Mouse (Mus musculus): ENCODE results near the gene Aasdh.

Gene Aasdh

DNA sequence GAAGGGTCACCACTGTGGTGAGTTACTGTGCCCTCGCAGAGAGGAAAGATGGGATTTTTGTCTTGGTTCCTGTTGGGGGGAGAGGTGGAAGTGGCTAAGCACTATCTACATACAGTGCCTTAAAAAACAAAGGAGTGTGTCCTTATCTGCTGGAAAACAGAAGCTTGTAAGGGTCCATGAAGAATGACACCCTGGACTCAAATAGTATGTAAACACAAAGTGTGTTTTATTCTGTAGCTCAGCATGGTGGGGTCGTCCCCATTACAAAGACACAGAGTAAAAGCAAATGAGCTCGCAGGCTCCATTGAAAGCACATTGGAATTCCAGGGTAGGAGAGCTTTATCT is 813 bp upstream of the Aasdh start:
- DNase-seq = no peak

DNA sequence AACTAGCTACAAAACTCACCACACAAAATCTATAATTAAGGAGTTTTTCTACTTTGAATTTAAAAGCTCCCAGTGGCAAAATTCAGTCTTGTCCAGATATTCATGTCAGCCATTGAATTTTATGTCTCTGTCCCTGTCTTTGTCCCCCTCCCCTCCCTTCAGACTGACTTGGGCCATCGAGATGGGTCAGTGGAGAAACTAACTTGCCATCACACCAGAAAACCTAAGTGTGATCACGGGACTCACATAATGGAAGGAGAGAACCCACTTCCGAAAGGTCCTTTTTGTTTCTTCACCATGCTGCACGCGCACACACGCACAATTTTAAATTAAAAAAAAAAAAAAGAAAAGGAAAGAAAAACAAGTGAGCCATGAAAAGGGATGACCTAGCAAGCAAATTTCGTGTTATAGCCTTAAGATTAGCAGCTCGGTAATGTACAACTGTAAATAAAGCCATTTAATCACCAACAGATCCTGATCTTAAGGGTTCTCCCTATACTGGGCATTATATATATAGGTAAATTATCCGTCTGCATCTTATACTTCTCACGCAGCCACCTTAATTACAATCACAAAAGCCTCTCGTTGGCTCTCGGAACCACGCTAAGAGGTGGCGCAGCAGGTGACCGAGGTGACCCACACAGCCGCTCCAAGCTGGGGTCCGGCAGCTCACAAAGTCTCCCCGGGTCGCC is 455 bp downstream of the Aasdh start:
- no peak for DNase-seq

DNA sequence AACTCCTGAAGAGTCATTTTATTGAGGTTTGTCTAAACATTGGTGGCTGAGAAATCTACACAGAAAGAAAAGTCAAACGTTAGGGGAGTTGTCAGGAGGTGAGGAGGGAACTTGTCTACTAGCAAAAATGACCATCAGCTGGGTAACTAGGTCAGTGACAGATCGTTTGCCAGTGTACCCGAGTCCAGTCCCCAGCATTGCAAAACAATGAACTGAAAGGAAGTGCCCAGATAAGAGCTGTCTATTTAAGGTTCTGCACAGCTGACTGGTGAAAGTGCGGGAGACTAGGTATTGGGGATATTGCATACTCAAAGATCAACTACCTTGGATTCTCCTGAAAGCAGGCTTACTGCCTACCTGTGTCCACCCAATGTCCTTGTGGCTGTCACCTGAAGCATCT is 3.2 kb downstream of the Aasdh start:
- DNase-seq = no peak

DNA sequence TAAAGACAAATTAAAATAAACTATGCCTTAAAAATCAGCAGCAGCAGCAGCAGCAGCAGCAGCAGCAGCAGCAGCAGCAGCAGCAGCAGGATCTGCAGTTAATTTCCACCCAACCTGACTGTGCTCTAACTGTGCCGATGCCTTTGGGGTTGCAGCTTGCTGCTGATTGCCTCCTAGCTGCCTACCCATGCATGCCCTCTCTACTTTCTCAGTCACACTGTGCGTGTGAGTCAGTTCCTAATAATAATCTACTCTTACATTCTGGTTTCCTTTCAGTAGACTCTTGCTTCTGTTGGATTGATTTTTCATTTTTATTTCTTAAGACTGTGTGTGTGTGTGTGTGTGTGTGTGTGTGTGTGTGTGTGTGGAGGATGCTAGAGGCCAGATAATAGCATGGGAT is 12.2 kb downstream of the Aasdh start:
- no peak for DNase-seq

DNA sequence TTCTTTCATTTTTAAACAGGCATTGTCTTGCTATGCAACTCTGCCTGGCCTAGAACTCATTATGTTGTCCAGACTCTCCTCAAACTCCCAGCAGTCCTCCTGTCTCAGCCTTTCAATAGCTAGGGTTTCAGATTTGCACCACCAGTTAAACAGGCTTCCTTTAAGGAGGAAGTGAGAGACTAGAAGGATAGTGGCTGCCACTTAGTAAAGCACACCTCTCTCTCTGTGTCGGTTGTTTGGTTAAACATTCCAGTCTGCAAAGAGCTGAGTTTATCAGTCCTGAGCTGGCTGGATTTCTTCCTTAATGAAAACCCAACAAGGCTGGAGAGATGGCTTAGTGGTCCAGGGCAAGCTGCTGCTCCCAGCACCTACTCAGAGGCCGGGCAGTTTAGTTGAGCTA is 12.7 kb downstream of the Aasdh start:
- no peak for DNase-seq

DNA sequence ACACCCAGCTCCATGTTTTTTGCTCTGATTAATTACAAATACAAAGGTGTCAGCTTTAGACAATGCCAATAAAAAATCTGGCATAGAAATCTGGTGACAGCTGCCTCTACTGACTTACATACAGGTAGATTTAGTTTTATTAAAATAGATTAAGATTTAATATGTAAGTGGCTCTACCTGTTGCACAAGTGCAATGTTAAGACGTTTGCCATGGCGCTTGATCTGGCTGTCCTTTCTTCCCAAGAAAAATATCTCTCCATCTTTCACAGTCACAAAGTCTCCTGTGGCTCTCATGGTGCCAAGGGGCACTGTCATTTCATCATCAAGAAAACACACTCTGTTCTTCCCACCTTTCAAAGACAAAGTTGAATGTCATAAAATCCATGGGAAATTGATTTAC is 18.3 kb downstream of the Aasdh start:
- DNase-seq = no peak

DNA sequence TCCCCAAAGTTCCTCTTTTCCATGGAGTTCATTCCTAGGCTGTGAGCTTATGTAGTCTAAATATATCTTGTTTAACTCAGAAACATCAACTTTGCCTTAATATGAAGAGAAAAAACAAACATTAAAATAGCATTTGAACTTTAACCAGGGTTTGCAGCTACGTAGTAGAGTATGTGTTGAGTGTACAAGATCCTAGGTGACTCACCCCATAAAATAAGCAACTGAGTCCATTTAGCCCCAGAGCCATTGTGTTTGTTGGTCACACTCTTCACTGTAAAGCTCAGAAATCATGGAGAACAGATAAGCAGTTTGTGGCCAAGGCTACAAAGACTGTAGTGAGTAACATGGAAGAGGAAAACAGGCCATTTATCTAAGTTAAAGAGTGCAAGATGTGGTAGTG is 21.2 kb downstream of the Aasdh start:
- no peak for DNase-seq

DNA sequence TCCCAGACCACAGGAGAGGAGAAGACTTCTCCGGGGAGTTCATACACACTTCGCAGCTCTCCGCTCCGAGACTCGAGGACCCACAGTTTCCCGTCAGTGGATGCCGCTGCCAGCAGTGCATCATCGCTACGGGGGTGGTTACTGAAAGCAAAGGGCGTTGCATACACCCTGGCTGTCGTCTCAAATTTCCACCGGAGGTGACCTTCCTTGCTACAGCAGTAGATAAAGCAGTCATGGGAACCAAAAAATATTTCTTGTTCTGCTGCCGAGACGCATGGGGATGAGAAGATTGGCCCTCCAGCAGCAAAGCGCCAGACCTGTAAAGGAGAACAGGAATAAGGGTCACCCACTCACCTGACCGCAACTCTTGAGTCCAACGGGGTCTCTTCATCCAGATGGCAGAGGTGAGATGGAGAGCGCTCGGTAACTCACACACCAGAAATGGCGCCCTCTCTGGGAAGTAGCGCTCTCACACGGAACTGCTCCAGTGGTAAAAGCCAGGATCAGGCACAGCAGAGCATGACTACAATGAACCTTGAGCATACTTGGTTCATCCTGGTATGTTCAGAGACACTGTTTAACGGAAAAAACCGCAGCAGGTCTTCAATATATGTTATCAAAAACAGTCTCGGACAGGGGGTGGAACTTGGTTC is 29.1 kb downstream of the Aasdh start:
- DNase-seq = no peak

DNA sequence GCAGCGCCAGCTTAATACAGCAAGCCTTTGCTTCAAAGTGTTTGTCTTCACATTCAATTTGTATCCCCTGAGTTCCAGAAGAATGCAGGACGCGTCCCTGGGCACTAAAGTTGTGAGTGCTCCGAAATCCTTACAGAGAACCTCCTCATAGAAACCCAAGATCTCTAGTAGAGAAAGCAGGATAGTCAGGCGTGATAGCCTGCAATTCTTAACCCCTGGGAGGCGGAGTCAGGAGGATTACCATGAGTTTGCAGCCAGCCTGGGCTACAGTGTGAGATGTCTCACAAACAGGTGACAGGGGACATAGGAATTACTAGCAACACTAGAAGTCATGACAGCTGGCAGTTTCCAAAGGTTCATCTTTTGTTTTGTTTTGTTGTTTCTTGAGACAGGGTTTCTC is 35.8 kb downstream of the Aasdh start:
- no peak for DNase-seq

DNA sequence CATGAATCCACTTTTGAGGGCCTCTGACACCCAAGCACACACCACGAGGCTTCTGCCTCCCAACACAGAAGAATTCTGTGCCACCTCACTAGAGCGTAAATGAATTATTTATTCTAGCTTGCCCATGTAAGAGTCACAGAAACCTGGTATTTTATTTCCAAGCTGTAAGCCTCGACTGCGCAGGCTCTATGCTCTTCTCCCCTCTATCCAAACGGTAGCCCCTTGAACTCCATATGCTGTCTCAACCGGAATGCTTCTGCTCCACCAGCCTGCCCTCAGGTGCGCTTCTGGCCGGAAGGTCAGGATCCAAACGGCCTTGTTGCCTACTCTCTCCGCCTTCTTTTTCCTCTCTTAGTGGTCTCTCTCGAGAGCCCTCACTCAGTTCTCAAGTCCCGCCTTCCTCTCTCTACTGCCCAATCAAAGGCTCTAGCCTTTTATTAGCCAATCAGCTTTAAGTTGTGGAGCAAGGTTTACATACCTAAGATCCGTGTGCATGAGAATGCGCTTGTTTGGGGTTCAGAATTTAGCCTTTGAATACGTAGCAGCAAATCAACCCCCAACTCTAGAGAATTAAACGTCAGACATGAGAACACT is 36.5 kb downstream of the Aasdh start:
- DNase-seq = no peak

DNA sequence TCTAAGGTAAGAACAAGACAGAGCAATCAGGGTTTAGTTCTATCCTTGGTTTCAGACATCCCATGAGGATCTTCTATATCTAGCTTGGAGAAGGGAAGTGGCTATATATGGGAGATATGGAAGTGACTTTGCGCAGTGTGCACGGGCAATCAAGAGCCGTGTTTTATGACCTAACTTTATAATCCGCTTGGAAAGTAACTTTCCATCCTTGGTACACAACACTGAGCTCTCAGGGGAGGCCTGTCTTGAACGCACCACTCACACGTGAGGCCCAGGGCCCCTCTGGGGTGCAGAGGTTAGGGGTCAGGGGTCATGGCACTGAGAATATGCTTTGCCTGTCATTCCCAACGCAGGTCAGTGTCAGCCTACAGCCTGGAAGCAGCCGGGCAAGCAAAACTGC is 38.5 kb downstream of the Aasdh start:
- no peak for DNase-seq

DNA sequence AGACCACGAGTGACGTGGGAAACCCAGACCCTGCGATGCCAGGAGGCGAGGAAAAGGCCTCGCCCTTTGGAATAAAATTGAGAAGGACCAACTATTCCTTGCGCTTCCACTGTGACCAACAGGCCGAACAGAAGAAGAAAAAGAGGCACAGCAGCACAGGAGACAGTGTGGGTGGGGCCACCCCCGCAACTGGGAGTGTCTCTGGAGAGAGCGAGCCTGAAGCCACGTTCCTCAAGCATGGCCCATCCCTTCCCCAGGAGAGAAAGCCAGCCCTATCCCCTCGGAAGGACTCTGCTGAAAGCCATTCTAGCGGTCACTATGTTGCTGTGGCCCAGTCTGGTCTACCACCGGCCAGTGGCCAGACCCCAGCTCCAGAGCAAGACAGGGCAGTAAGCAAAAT is 46.9 kb downstream of the Aasdh start:
- DNase-seq = no peak

DNA sequence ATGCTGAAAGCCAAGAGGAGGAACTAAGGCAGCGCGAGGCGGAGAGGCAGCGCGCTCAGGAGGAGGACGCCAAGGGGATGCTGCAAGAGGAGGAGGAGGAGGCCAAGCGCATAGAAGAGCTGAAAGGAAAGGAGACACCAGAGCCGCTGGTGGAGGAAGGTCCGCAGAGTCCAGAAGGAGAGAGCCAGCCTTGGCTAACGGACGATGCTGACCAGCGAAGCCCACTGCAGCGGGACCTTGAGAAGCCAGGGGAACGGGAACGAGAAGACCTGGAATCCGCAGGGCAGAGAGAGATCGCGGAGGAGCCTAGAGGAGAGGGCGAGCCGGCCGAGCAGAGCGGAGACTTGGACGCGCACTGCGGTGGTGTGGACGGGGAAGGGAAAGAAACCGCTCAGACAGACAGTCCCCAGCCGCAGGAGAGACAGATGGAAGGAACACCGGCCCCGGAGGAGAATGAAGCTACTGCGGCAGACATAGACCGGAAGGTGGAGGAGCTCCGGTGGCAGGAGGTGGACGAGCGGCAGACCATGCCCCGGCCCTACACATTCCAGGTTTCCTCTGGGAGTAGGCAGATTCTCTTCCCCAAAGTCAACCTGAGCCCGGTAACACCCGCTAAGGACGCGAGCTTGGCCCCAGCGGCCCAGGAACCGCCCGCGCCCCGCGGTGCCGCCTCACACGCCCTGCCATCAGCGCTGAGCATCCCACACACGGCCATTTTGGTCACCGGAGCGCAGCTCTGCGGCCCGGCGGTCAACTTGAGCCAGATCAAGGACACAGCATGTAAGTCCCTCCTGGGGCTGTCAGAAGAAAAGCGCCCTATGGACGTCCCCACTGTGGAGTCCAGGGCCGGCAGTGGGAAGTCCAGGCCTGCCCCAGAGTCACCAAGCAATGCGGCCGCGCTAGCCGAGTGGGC is 48.0 kb downstream of the Aasdh start:
- DNase-seq = no peak

DNA sequence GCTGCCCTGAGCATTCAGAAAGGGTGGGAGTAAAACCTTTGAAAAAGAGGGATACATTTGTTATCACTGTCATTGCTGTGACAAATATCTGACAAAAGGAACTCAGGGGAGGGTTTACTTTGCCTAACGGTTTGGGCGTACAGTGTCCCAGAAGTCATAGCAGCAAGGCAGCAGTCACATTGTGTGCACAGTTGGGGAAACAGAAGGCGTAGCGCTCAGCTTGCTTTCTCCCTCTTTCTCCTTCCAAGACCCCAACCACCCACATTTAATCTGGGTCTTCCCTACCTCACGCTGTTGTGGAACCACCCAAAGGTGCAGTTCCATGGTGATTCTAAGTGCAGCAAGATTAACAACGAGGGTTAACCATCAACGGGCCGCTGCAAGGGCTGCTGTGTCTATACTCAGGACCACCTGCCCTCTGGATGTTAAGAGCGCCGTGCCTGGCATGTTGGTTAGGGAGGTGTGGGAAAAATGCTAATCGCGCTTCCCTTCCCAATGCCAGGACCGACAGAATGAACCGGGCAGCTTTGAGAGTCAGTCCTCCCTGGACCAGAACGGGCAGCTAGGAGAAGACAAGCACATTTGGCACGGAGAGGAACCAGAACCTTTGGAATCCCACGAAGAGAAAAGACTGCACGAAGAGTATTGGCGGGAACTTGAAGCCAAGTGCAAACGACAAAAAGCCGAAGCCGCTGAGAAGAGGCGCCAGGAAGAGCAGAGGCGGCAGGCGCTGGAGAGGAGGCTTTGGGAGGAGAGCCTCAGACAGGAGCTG is 49.3 kb downstream of the Aasdh start:
- no peak for DNase-seq

DNA sequence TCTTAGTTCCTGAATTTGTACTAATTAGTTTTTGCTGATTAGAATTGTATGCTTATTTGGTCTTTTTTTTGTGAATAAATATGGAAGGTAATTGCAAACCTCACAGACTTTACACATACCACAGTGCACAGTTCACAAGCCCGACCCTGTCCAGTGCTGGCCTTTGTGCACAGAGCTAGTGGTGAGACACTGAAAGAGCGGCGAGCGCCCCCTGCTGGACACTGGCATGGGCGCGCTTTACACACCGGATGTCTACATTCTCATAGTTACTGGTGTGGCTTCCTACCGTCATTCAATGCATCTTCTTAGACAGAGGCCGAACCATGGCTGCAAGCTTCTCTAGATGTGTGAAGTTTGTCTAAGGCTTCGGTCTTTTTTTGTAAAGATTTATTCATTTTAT is 51.8 kb downstream of the Aasdh start:
- DNase-seq = peak; percentile 80

DNA sequence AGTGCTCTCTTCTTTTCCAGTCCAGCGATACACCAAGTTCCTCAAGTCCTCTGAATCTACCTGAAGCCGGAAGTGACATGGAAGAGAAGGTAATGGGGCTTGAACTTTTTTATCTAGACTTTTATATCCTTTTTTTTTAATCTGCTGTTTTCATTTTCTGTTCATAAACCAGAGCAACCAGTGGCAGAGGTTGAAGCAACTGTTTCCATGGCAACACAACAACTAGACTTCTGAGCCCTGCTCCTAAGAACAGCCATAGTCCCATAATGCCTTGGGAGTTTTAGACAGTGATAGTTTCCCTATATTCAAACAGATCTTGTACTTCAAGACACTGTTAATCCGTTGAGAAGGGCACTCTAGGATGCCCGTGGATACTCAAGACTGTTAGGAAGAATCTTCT is 54.0 kb downstream of the Aasdh start:
- DNase-seq = no peak

DNA sequence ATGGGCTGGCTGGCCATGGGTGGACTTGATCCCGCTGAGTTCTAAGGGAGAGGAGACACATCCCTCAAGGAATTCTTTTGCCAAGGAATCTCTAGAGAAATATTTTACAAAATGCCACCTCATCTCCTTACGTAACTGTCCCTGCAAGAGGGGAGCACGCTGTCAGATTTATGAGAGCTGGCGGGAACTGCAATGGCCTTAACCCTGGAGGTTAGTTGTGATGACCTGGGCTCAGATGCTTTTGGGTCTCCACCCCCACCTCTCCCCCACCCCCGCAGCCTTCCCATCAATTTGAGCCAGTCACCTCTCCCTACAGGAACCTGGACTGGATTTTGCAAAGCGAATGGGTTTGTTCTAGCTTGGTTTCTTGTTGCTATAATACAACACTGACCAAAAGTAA is 58.2 kb downstream of the Aasdh start:
- DNase-seq = no peak

DNA sequence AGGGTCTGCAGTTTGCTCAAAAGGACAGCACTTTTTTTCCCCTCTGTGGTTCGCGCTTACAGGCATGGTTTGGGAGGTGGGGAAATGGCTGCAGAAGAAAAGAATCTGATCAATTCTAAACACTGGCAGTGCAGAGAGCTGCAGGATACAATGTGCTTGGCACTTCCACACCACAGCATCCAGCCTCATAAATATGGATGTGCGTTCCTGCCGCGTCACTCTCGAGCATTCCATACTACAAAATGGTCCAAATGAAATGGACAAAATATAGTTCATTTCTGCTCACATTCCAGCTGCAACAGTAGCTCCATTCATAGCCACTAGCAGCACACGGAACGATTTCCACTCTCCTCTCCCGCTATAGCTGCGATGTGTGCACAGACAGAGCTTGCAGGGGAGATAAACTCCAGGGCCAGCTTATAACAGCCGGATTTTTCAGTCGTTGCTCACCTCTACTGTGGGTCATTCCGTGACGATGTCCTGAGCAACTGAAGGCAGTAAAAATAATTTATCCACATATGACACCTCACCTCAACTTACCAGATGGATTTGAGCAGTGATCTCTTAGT is 60.6 kb downstream of the Aasdh start:
- no peak for DNase-seq

DNA sequence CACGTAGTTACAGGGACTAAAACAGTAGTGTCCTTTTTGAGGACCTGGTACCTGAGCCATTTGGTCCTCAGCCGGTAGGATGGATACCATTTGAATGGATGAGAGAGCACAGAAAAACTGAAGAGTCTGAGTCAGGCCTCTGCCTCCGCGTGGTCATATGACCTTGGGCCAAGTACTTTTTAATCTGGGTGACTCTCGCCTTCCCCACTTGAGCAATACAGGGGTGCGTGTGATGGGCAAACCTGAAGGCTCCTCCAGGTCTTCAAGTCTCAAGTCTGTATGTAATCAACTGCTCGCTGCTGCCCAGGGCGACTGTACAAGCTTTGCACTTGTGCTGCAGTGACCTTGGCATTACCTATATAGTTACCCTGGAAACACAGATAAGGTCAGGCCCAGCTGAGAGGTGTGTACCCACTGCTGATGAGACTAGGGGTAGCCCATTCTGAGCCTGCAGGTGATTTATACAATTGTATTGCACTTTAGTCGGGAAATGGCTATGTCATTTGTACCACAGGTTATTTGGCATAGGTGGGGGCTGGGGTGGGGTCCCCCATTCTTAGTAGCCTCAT is 61.4 kb downstream of the Aasdh start:
- DNase-seq = no peak

DNA sequence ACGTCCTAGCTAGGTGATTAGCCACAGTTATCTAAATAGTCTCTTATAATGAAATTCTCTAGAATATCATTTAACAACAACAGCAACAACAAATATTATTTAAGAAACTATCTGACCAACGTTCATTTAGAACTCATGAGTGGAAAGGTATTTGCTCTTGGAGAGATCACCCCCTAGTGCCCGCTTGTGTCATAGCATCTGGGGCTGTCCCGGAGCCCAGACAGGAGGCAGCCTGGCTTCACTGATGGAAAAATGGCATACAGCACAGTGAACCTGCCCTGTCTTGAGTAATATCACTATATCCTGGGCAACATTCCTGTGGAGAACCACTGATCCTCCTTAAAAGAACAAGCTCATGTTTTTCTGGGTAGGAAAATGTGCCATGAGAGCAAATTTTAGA is 61.9 kb downstream of the Aasdh start:
- peak; percentile 67 for DNase-seq

DNA sequence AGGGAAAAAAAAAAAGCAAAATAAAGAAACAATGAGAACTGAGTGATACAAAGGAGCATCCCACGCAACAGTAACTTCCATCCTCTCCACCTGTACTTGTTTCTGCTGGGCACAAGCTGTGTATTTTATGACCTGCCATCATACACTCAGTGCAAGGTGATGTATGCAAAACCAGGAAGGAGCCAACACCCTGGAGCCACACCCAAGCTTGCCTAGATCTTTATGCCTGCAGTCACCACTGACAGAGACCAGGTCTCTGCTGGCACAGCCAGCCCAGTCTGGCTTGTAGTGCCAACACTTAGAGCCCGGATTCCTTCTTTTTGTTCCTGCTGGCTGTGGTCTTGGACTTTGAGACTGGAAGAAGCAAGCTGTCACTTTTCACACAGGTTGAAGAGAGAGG is 63.5 kb downstream of the Aasdh start:
- DNase-seq = no peak

DNA sequence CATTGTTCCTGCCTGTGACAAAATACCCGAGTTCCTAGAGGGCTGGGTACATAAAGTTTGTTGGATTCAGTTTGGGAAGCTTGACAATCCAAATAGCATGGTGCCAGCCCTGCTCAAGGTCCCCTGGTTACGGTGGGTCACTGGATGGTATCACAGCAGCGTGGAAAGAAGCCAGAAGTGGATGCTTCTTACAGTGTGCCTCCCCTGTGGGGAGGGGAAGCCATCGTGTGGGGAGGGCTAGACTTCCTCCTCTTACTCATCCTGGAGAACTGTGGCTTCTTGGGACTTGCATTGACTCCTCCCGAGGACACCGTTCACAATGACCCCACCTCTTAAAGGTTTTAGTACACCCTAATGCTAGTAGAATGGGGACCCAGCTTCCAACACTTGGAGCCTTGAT is 65.5 kb downstream of the Aasdh start:
- DNase-seq = no peak

All from right cerebral cortex, postnatal 14 days (tissue).